Mouse (Mus musculus): ENCODE data around the gene Wdr45. TPM values are rescaled to one million over a fixed set of nuclear protein-coding genes. Genes with fewer than 3 reads are reported as not detected.

Wdr45 gene
- total and polyA plus RNA-seq, 3 experiments, result 18.0 to 24.1 (median 21.4) TPM

- Histone ChIP-seq H3K79me2 (replicated peaks; ENCODE audit: control insufficient read depth, extremely low read depth, insufficient read depth, poor library complexity, severe bottlenecking) (peaks cover 15% of the 10 kb centered on the region), H3K4me3 (replicated peaks in 1 of 3; ENCODE audit: low read depth in 2 of 3, low read length in 2 of 3, poor library complexity in 1 of 3) (peak within 1 kb of the TSS; percentile 67 to 93 (median 72)), H3K27ac (ENCODE audit: insufficient read depth, low read depth) (peak within 1 kb of the TSS; percentile 96), H3K9ac (ENCODE audit: insufficient read depth, low read depth) (peak within 1 kb of the TSS; percentile 89), H3K4me2 (ENCODE audit: insufficient read depth, low read depth, poor library complexity, severe bottlenecking) (peak within 1 kb of the TSS; percentile 95), H3K9me3 (replicated peaks; ENCODE audit: low read length) (no peaks in the 10 kb centered on the region), H3K27me3 (replicated peaks) (no peaks in the 10 kb centered on the region), H3K36me3 (replicated peaks in 1 of 2; ENCODE audit: control insufficient read depth in 1 of 2, insufficient read depth in 1 of 2, low read length in 1 of 2) (peaks cover 23 to 25% of the 10 kb centered on the region in 2 experiments), H3K4me1 (ENCODE audit: control insufficient read depth in 1 of 2, insufficient read depth in 2 of 2) (peaks cover 8 to 19% of the 10 kb centered on the region in 2 experiments; a peak in 3 of 4 replicates)
- in situ Hi-C loops (cut with MboI; ENCODE audit: low pct_ligation_motif_present, low pct_unique_long_range_greater_than_20kb, low sequenced_read_pairs), result no loop called here
- dilution Hi-C loops (cut with MboI; ENCODE audit: extremely low pct_ligation_motif_present, extremely low pct_unique_long_range_greater_than_20kb, low sequenced_read_pairs), result no loop called here
- peak; percentile 68 for DNase-seq (ENCODE audit: extremely low read depth)
- TF ChIP-seq ELF1 (IDR thresholded peaks at IDR 0.05; ENCODE audit: low read depth, low read length), result peak; percentile 66
- TF ChIP-seq ETS1 (conservative IDR thresholded peaks at IDR 0.05; ENCODE audit: low read depth, low read length), result peak; percentile 57
- TF ChIP-seq TBP (conservative IDR thresholded peaks at IDR 0.05; ENCODE audit: low read depth, low read length), result peak; percentile 69; the same call in 1 of the 2 replicates
- TF ChIP-seq CHD1 (IDR thresholded peaks at IDR 0.05; ENCODE audit: low read depth, low read length), result 0 out of 2 replicates have a peak, but pooled peaks have one; percentile 16
- TF ChIP-seq MAZ (IDR thresholded peaks at IDR 0.05; ENCODE audit: low read depth, low read length), result peak; percentile 65; the same call in 1 of the 2 replicates
- peak; percentile 68 for TF ChIP-seq BHLHE40 (IDR thresholded peaks at IDR 0.05; ENCODE audit: low read depth, low read length)
- TF ChIP-seq HCFC1 (IDR thresholded peaks at IDR 0.05; ENCODE audit: low read depth, low read length), result peak; percentile 50
- no peak for TF ChIP-seq NRF1 (IDR thresholded peaks at IDR 0.05; ENCODE audit: low read depth, low read length)
- TF ChIP-seq EP300 (IDR thresholded peaks at IDR 0.05; ENCODE audit: low read length), result peak; percentile 33; the same call in 1 of the 2 replicates
- TF ChIP-seq IRF4 (IDR thresholded peaks at IDR 0.05; ENCODE audit: low read depth, low read length), result peak; percentile 84
- peak; percentile 78 for TF ChIP-seq TCF12 (IDR thresholded peaks at IDR 0.05; ENCODE audit: low read depth, low read length)
- TF ChIP-seq SMC3 (IDR thresholded peaks at IDR 0.05; ENCODE audit: low read depth, low read length), result no peak
- TF ChIP-seq GABPA (IDR thresholded peaks at IDR 0.05; ENCODE audit: insufficient replicate concordance, low read depth, low read length), result no peak
- TF ChIP-seq POLR2AphosphoS2 (IDR thresholded peaks at IDR 0.05; ENCODE audit: low read depth, low read length), result no peak
- peak; percentile 71 for TF ChIP-seq NELFE (IDR thresholded peaks at IDR 0.05; ENCODE audit: low read depth, low read length)
- TF ChIP-seq MAX (IDR thresholded peaks at IDR 0.05; ENCODE audit: low read length), result 0 out of 2 replicates have a peak, but pooled peaks have one; percentile 1
- TF ChIP-seq POLR2A (IDR thresholded peaks at IDR 0.05; ENCODE audit: low read depth, low read length), result peak; percentile 56
- TF ChIP-seq ZMIZ1 (IDR thresholded peaks at IDR 0.05; ENCODE audit: low read depth, low read length), result no peak
- 0 out of 2 replicates have a peak, but pooled peaks have one; percentile 13 for TF ChIP-seq MXI1 (IDR thresholded peaks at IDR 0.05; ENCODE audit: low read depth, low read length)
Measured at GRCm38 (mm10) chrX:7670921-7671623, 43.1 kb upstream of the Wdr45 start, which contains the start of gene Plp2. Gene Plp2 (minus strand): TSS chrX:7671390.

GRCm38 (mm10) chrX:7672739-7673138, 41.4 kb upstream of the Wdr45 start:
- H3K9ac ChIP-seq (ENCODE audit: insufficient read depth, low read depth), result peak overlapping the region; percentile 89; the same call in 1 of the 2 replicates
- H3K4me1 ChIP-seq (ENCODE audit: control insufficient read depth in 1 of 2, insufficient read depth in 2 of 2), result peaks cover 8 to 19% of the 10 kb centered on the region in 2 experiments; a peak in 3 of 4 replicates
- H3K27ac ChIP-seq (ENCODE audit: insufficient read depth, low read depth), result peak overlapping the region; percentile 95
- H3K36me3 ChIP-seq (replicated peaks in 1 of 2; ENCODE audit: control insufficient read depth in 1 of 2, insufficient read depth in 1 of 2, low read length in 1 of 2), result peaks cover 7 to 9% of the 10 kb centered on the region in 2 experiments
- DNase-seq (ENCODE audit: extremely low read depth), result peak; percentile 68
- dilution Hi-C loops (cut with MboI; ENCODE audit: extremely low pct_ligation_motif_present, extremely low pct_unique_long_range_greater_than_20kb, low sequenced_read_pairs) (no loop called here), in situ Hi-C loops (cut with MboI; ENCODE audit: low pct_ligation_motif_present, low pct_unique_long_range_greater_than_20kb, low sequenced_read_pairs) (no loop called here)
- H3K4me2 ChIP-seq (ENCODE audit: insufficient read depth, low read depth, poor library complexity, severe bottlenecking), result peak overlapping the region; percentile 95
- no peaks in the 10 kb centered on the region for H3K27me3 ChIP-seq (replicated peaks)
- peaks cover 15% of the 10 kb centered on the region for H3K79me2 ChIP-seq (replicated peaks; ENCODE audit: control insufficient read depth, extremely low read depth, insufficient read depth, poor library complexity, severe bottlenecking)
- H3K4me3 ChIP-seq (replicated peaks in 1 of 3; ENCODE audit: low read depth in 2 of 3, low read length in 2 of 3, poor library complexity in 1 of 3), result peak overlapping the region in 2 of 3 experiments; percentile 10 to 72
- no peaks in the 10 kb centered on the region for H3K9me3 ChIP-seq (replicated peaks; ENCODE audit: low read length)
- TF ChIP-seq POLR2AphosphoS2 (IDR thresholded peaks at IDR 0.05; ENCODE audit: low read depth, low read length) (no peak), ELF1 (IDR thresholded peaks at IDR 0.05; ENCODE audit: low read depth, low read length) (no peak), PAX5 (IDR thresholded peaks at IDR 0.05; ENCODE audit: low read length) (no peak), SMC3 (IDR thresholded peaks at IDR 0.05; ENCODE audit: low read depth, low read length) (no peak), CHD1 (IDR thresholded peaks at IDR 0.05; ENCODE audit: low read depth, low read length) (no peak), ZNF384 (IDR thresholded peaks at IDR 0.05; ENCODE audit: low read depth, low read length) (no peak), MEF2A (IDR thresholded peaks at IDR 0.05; ENCODE audit: borderline replicate concordance, low read depth, low read length) (peak; percentile 22; the same call in 1 of the 2 replicates), HCFC1 (IDR thresholded peaks at IDR 0.05; ENCODE audit: low read depth, low read length) (no peak), MAFK (IDR thresholded peaks at IDR 0.05; ENCODE audit: insufficient replicate concordance, low read length) (no peak), NELFE (IDR thresholded peaks at IDR 0.05; ENCODE audit: low read depth, low read length) (no peak), CTCF (conservative IDR thresholded peaks at IDR 0.05 in 1 of 2, IDR thresholded peaks at IDR 0.05 in 1 of 2; ENCODE audit: low read depth in 2 of 2, low read length in 2 of 2) (no peak), RAD21 (IDR thresholded peaks at IDR 0.05; ENCODE audit: low read depth, low read length) (no peak), RCOR1 (conservative IDR thresholded peaks at IDR 0.05; ENCODE audit: low read depth, low read length) (no peak), MXI1 (IDR thresholded peaks at IDR 0.05; ENCODE audit: low read depth, low read length) (peak; percentile 3; the same call in 1 of the 2 replicates), NRF1 (IDR thresholded peaks at IDR 0.05; ENCODE audit: low read depth, low read length) (no peak), GABPA (IDR thresholded peaks at IDR 0.05; ENCODE audit: insufficient replicate concordance, low read depth, low read length) (no peak), UBTF (IDR thresholded peaks at IDR 0.05; ENCODE audit: low read depth, low read length) (no peak), MYC (IDR thresholded peaks at IDR 0.05; ENCODE audit: low read depth, low read length) (peak; percentile 73; the same call in 1 of the 2 replicates), USF2 (conservative IDR thresholded peaks at IDR 0.05; ENCODE audit: low read depth, low read length) (no peak), POLR2A (IDR thresholded peaks at IDR 0.05; ENCODE audit: low read depth, low read length) (peak; percentile 41; the same call in 1 of the 2 replicates)

All from CH12.LX (cell line).